ENCODE assay signal across 19 mouse cellular contexts in genomic region chr13:41823077-41823476, GRCm38 (mm10). TPM values are rescaled to one million over a fixed set of nuclear protein-coding genes. Genes with fewer than 3 reads are reported as not detected.
A peak's percentile ranks its signal among the peaks of the same experiment; 100 is the strongest.
DNase-seq lines count a peak whose midpoint lies in the region; TF ChIP-seq lines count a peak whose summit lies in the region.
"Had no signal": no experiment of that assay in that cellular context is flagged by ENCODE, and none has a peak within 500 bp of the region (broad histone marks: within the 10 kb centered on the region; RNA-seq: fewer than 3 reads in every experiment).

No protein-coding gene starts in this region.

- H3K27me3 ChIP-seq in CH12.LX (replicated peaks): no peaks in the 10 kb centered on the region
- H3K27me3 ChIP-seq: embryonic facial prominence, embryonic 15.5 days; midbrain, embryonic 12.5 days; neural tube, embryonic 13.5 days had no signal

- H3K9ac ChIP-seq in CH12.LX (ENCODE audit: insufficient read depth, low read depth): no peak overlapping the region
- H3K9ac ChIP-seq: embryonic facial prominence, embryonic 15.5 days; midbrain, embryonic 12.5 days; neural tube, embryonic 13.5 days had no signal

- peaks cover 44 to 88% of the 10 kb centered on the region in 2 experiments for H3K4me1 ChIP-seq in CH12.LX (ENCODE audit: control insufficient read depth in 1 of 2, insufficient read depth in 2 of 2)
- H3K4me1 ChIP-seq: embryonic facial prominence, embryonic 15.5 days; midbrain, embryonic 12.5 days; neural tube, embryonic 13.5 days had no signal

- no peak for TF ChIP-seq POLR2A in CH12.LX (IDR thresholded peaks at IDR 0.05; ENCODE audit: low read depth, low read length)

- in situ Hi-C loops in CH12.LX (cut with MboI; ENCODE audit: low pct_ligation_motif_present, low pct_unique_long_range_greater_than_20kb, low sequenced_read_pairs): no loop called here

- H3K4me2 ChIP-seq in CH12.LX (ENCODE audit: insufficient read depth, low read depth, poor library complexity, severe bottlenecking): no peak overlapping the region
- H3K4me2 ChIP-seq: embryonic facial prominence, embryonic 15.5 days; midbrain, embryonic 12.5 days; neural tube, embryonic 13.5 days had no signal

- peaks cover 4% of the 10 kb centered on the region for H3K9me3 ChIP-seq in CH12.LX (replicated peaks; ENCODE audit: low read length)
- H3K9me3 ChIP-seq: embryonic facial prominence, embryonic 15.5 days; midbrain, embryonic 12.5 days; neural tube, embryonic 13.5 days had no signal

- peak; percentile 64 for TF ChIP-seq EP300 in CH12.LX (IDR thresholded peaks at IDR 0.05; ENCODE audit: low read length)

- peak overlapping the region; percentile 43; the same call in 1 of the 2 replicates for H3K27ac ChIP-seq in CH12.LX (ENCODE audit: insufficient read depth, low read depth)
- H3K27ac ChIP-seq: embryonic facial prominence, embryonic 15.5 days; heart, adult 2 months; midbrain, embryonic 12.5 days; neural tube, embryonic 13.5 days had no signal

- intact Hi-C loops in left cerebral cortex, postnatal 36 days (cut with DNase I): loop anchor here (5.0 kb wide), 1 partner anchor 79 kb away; no protein-coding TSS in a partner anchor

- dilution Hi-C loops in CH12.LX (cut with MboI; ENCODE audit: extremely low pct_ligation_motif_present, extremely low pct_unique_long_range_greater_than_20kb, low sequenced_read_pairs): no loop called here

- TF ChIP-seq CTCF in CH12.LX (conservative IDR thresholded peaks at IDR 0.05 in 1 of 2, IDR thresholded peaks at IDR 0.05 in 1 of 2; ENCODE audit: low read depth in 2 of 2, low read length in 2 of 2): no peak

- H3K79me2 ChIP-seq in CH12.LX (replicated peaks; ENCODE audit: control insufficient read depth, extremely low read depth, insufficient read depth, poor library complexity, severe bottlenecking): no peaks in the 10 kb centered on the region

- TF ChIP-seq RAD21 in CH12.LX (IDR thresholded peaks at IDR 0.05; ENCODE audit: low read depth, low read length): no peak

- peak; percentile 38 for DNase-seq in layer of hippocampus, adult 9-11 months
- DNase-seq in layer of hippocampus, adult 9-10 months (ENCODE audit: low spot score): no peak
- peak; percentile 54 for DNase-seq in CH12.LX (ENCODE audit: extremely low read depth)
- DNase-seq in Muller cell, postnatal 12 days (ENCODE audit: inconsistent ontology term): peak; percentile 8
- DNase-seq in left cerebral cortex, postnatal 36 days (ENCODE audit: low spot score in 2 of 2): peak; percentile 46 to 60
- DNase-seq in kidney, postnatal 25 days: no peak
- no peak for DNase-seq in layer of hippocampus, postnatal 36 days
- DNase-seq: cerebellum, postnatal 10 days; gastrocnemius, postnatal 10 days; heart, adult 2 months; heart, postnatal 4 days; liver; lung, postnatal 10 days; thymus, postnatal 4 days had no signal

- no peak overlapping the region for H3K4me3 ChIP-seq in CH12.LX (replicated peaks in 1 of 3; ENCODE audit: low read depth in 2 of 3, low read length in 2 of 3, poor library complexity in 1 of 3)
- H3K4me3 ChIP-seq: embryonic facial prominence, embryonic 15.5 days; heart, adult 2 months; midbrain, embryonic 12.5 days; neural tube, embryonic 13.5 days had no signal

- no peaks in the 10 kb centered on the region for H3K36me3 ChIP-seq in CH12.LX (replicated peaks in 1 of 2; ENCODE audit: control insufficient read depth in 1 of 2, insufficient read depth in 1 of 2, low read length in 1 of 2)
- H3K36me3 ChIP-seq: embryonic facial prominence, embryonic 15.5 days; midbrain, embryonic 12.5 days; neural tube, embryonic 13.5 days had no signal

TF ChIP-seq in CH12.LX, 34 proteins besides CTCF, POLR2A, EP300 and RAD21:
- TF ChIP-seq MAZ (IDR thresholded peaks at IDR 0.05; ENCODE audit: low read depth, low read length) (no peak), SMC3 (IDR thresholded peaks at IDR 0.05; ENCODE audit: low read depth, low read length) (no peak), CHD1 (IDR thresholded peaks at IDR 0.05; ENCODE audit: low read depth, low read length) (no peak), JUN (IDR thresholded peaks at IDR 0.05; ENCODE audit: insufficient read depth, low read depth, low read length) (peak; percentile 79), NELFE (IDR thresholded peaks at IDR 0.05; ENCODE audit: low read depth, low read length) (no peak), JUND (conservative IDR thresholded peaks at IDR 0.05; ENCODE audit: low read depth, low read length) (peak; percentile 73), USF1 (IDR thresholded peaks at IDR 0.05; ENCODE audit: low read depth, low read length) (no peak), E2F4 (IDR thresholded peaks at IDR 0.05; ENCODE audit: insufficient replicate concordance, low read depth, low read length) (no peak), MYC (IDR thresholded peaks at IDR 0.05; ENCODE audit: low read depth, low read length) (no peak), CHD2 (IDR thresholded peaks at IDR 0.05; ENCODE audit: low read length) (no peak), ZC3H11A (IDR thresholded peaks at IDR 0.05; ENCODE audit: low read depth, low read length) (no peak), GABPA (IDR thresholded peaks at IDR 0.05; ENCODE audit: insufficient replicate concordance, low read depth, low read length) (no peak), IRF4 (IDR thresholded peaks at IDR 0.05; ENCODE audit: low read depth, low read length) (peak; percentile 58; the same call in 1 of the 2 replicates), MXI1 (IDR thresholded peaks at IDR 0.05; ENCODE audit: low read depth, low read length) (no peak), UBTF (IDR thresholded peaks at IDR 0.05; ENCODE audit: low read depth, low read length) (no peak), ETS1 (conservative IDR thresholded peaks at IDR 0.05; ENCODE audit: low read depth, low read length) (peak; percentile 64), TBP (conservative IDR thresholded peaks at IDR 0.05; ENCODE audit: low read depth, low read length) (no peak), BHLHE40 (IDR thresholded peaks at IDR 0.05; ENCODE audit: low read depth, low read length) (no peak), ZMIZ1 (IDR thresholded peaks at IDR 0.05; ENCODE audit: low read depth, low read length) (no peak), MEF2A (IDR thresholded peaks at IDR 0.05; ENCODE audit: borderline replicate concordance, low read depth, low read length) (peak; percentile 63; the same call in 1 of the 2 replicates), MAFK (IDR thresholded peaks at IDR 0.05; ENCODE audit: insufficient replicate concordance, low read length) (no peak), ZNF384 (IDR thresholded peaks at IDR 0.05; ENCODE audit: low read depth, low read length) (no peak), RCOR1 (conservative IDR thresholded peaks at IDR 0.05; ENCODE audit: low read depth, low read length) (no peak), ELF1 (IDR thresholded peaks at IDR 0.05; ENCODE audit: low read depth, low read length) (no peak), KAT2A (IDR thresholded peaks at IDR 0.05; ENCODE audit: insufficient replicate concordance, low read length) (no peak), MAX (IDR thresholded peaks at IDR 0.05; ENCODE audit: low read length) (no peak), NRF1 (IDR thresholded peaks at IDR 0.05; ENCODE audit: low read depth, low read length) (no peak), PAX5 (IDR thresholded peaks at IDR 0.05; ENCODE audit: low read length) (no peak)
TF ChIP-seq in CH12.LX: peak in this region for 5.

RNA-seq across cellular contexts. Expression of gene Adtrp, which starts 24.4 kb away (rescaled TPM):
- 37.1 and 39.2 TPM in 2 replicates for total RNA-seq in CH12.LX (2012; rRNA removed)
- total RNA-seq in CH12.LX (2014; rRNA removed): 2.4 and 4.2 TPM in 2 replicates
- 6.1 and 7.2 TPM in 2 replicates for polyA plus RNA-seq in CH12.LX (2012; ENCODE audit: insufficient read length, low read depth)
- total RNA-seq in left cerebral cortex, postnatal 36 days (2021): under 1 TPM; 0.16 to 0.59 TPM
- total RNA-seq in layer of hippocampus, postnatal 36 days (2021): under 1 TPM in 1 of 2 experiments, not detected in 1; 0.62 TPM
- total RNA-seq: gastrocnemius, postnatal 10 days had no signal
- polyA plus RNA-seq: forebrain, embryonic 16.5 days; heart, embryonic 14.5 days; midbrain, embryonic 12.5 days had no signal

Comparison
In these comparisons a context has a peak if more than half of its experiments do, and no peak if none do; other contexts are left out.
1. DNase-seq: peak in layer of hippocampus, adult 9-11 months (single experiment), CH12.LX (single experiment), Muller cell, postnatal 12 days (single experiment) and left cerebral cortex, postnatal 36 days (2 of 2); none in layer of hippocampus, adult 9-10 months (single experiment), kidney, postnatal 25 days (0 of 2) and layer of hippocampus, postnatal 36 days (0 of 2).